Mouse (Mus musculus) heart, postnatal 0 days (tissue): ENCODE measurements around the gene Ghr. TPM values are rescaled to one million over a fixed set of nuclear protein-coding genes. Genes with fewer than 3 reads are reported as not detected.

Source experiments
- ATAC-seq: fragments of 200-750 bp; cut with Nextera tagmentation; 2 replicates; pipeline ENCODE4 v1.8.0; 2017; ENCODE audit warnings: low read depth, moderate number of reproducible peaks, moderate library complexity; ENCODE audit not compliant: insufficient read depth
- DNase-seq: peaks from one replicate; pipeline ENCODE4 v3.0.0-alpha.2; 2016; ENCODE audit warnings: low spot score
- H3K27ac ChIP-seq: fragments of 300-500 bp; sonication (generic); 2 replicates; pipeline ENCODE4 v1.5.1; 2014; ENCODE audit warnings: low read depth, mild to moderate bottlenecking
- H3K27me3 ChIP-seq: fragments of 300-500 bp; sonication (generic); 2 replicates; pipeline ENCODE4 v1.6.1; 2014; ENCODE audit warnings: low read length, mixed read lengths; ENCODE audit not compliant: control insufficient read depth, insufficient read depth
- H3K36me3 ChIP-seq: fragments of 300-500 bp; sonication (generic); replicated peaks from 2 replicates; pipeline ENCODE4 v1.6.1; 2014; ENCODE audit warnings: low read length, mixed read lengths; ENCODE audit not compliant: control insufficient read depth, insufficient read depth
- H3K4me1 ChIP-seq: fragments of 300-500 bp; sonication (generic); 2 replicates; pipeline ENCODE4 v1.6.1; 2014; ENCODE audit warnings: antibody characterized with exemption; ENCODE audit not compliant: control insufficient read depth, insufficient read depth
- H3K4me2 ChIP-seq: fragments of 300-500 bp; sonication (generic); 2 replicates; pipeline ENCODE4 v1.6.1; 2014; ENCODE audit warnings: low read depth, mild to moderate bottlenecking, low read length, moderate library complexity
- H3K4me3 ChIP-seq: fragments of 300-500 bp; sonication (generic); 2 replicates; pipeline ENCODE4 v1.5.1; 2014; ENCODE audit warnings: low read depth, low read length
- H3K9ac ChIP-seq: fragments of 300-500 bp; sonication (generic); replicated peaks from 2 replicates; pipeline ENCODE4 v1.6.1; 2014; ENCODE audit warnings: low read depth, low read length, mixed read lengths
- H3K9me3 ChIP-seq: fragments of 300-500 bp; sonication (generic); replicated peaks from 2 replicates; pipeline ENCODE4 v1.6.1; 2016; ENCODE audit warnings: low read length; ENCODE audit not compliant: control insufficient read depth
- CTCF ChIP-seq: IDR thresholded peaks from 2 replicates; pipeline ENCODE4 v1.5.1; 2016; ENCODE audit warnings: antibody characterized with exemption, control low read depth, low read depth
- EP300 ChIP-seq: IDR thresholded peaks from 2 replicates; pipeline ENCODE4 v1.6.1; 2016; ENCODE audit warnings: antibody characterized with exemption, low read depth
- WGBS: fragments of 180-500 bp; shearing (Covaris S2); extraction: QIAGEN DNeasy Blood & Tissue Kit; methylation state at CpG from one replicate; pipeline ENCODE4 v1.1.7; 2014; 5-methylcytosine and 5-hydroxymethylcytosine counted together
- polyA plus RNA-seq: library from polyadenylated mRNA; unstranded; fragments of >200 nt; fragmentation: Nextera tagmentation; extraction: Ambion mirVana; gene quantifications from 2 replicates; pipeline ENCODE4 v1.2.1, GENCODE M21; 2015
- total RNA-seq: library from RNA; depleted of rRNA; stranded (reverse); fragments of >200 nt; gene quantifications from 2 replicates; pipeline ENCODE4 v1.2.3, GENCODE M21; 2014; ENCODE audit warnings: low replicate concordance

The Ghr gene
- total and polyA plus RNA-seq, 2 experiments from 2014 or later, result 45.1 to 67.5 TPM

DNA sequence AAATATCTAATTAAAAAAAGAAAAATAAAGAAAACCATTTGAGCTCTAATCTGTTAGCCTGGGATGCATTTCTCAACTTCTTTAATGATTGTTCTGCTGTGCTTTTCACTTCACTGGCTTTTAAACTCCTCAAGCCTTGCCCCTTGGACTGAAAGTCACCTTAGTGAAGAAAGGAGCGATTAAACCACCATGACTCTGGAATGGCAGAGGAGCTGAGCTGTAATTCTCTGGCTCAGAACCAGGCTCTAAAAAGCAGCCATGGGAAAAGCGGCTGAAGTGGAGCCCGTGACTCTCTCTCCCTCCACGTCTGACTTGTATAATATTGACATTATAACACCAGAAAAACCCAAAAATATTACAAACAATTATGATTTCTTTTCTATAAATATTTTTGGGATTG lies 126.7 kb downstream of the Ghr start:
- ATAC-seq (no peak), DNase-seq (no peak)
- peaks cover 18% of the 10 kb centered on the region for H3K36me3 ChIP-seq
- H3K27me3 ChIP-seq, result no peaks in the 10 kb centered on the region
- 33% methylated on average over 4 of the region's 4 CpGs for WGBS
- H3K27ac ChIP-seq, result peak overlapping the region; percentile 75
- TF ChIP-seq EP300, result no peak
- TF ChIP-seq CTCF, result no peak
- no peak overlapping the region for H3K9ac ChIP-seq
- no peak overlapping the region for H3K4me3 ChIP-seq
- H3K4me2 ChIP-seq, result no peak overlapping the region
- H3K9me3 ChIP-seq, result no peaks in the 10 kb centered on the region
- peaks cover 12% of the 10 kb centered on the region; the same call in 1 of the 2 replicates for H3K4me1 ChIP-seq

GRCm38 (mm10) chr15:3455572-3455971 lies 127.7 kb downstream of the Ghr start:
- peaks cover 18% of the 10 kb centered on the region for H3K36me3 ChIP-seq
- DNase-seq (no peak), ATAC-seq (no peak)
- no peaks in the 10 kb centered on the region for H3K27me3 ChIP-seq
- peaks cover 12% of the 10 kb centered on the region; the same call in 1 of the 2 replicates for H3K4me1 ChIP-seq
- H3K4me3 ChIP-seq, result no peak overlapping the region
- H3K9me3 ChIP-seq, result no peaks in the 10 kb centered on the region
- no peak overlapping the region for H3K27ac ChIP-seq
- H3K9ac ChIP-seq, result no peak overlapping the region
- no peak overlapping the region for H3K4me2 ChIP-seq
- TF ChIP-seq EP300, result no peak
- no peak for TF ChIP-seq CTCF

DNA sequence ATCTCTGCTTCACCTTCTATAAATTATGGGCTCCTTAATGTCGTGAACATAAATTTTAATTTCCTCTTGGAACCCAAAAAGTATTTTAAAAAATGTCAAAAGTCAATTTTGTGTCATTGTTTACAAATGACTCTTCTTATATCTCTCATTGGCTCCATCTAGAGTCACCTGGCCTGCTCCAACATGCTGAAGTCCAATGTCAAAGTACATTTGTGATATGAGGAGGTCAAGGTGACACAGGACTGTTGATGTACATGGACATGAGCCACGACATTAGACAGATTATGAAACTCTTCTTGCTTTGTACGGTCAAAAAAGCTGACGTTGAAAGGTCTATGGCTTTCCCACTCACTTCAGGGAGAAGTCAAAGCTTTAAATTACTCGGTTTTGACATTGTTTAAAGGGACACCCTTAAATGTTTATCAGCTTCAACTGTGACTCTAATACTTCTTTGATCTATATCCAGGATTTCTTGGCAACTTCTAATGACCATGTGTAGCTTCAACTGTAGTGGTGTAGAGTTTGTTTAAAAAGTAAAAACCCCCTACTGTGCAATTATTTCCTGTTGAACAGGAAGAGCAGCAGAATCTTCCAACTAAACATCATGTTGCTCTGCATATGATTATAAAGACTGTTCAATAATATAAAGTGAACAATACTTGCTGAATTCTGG lies 131.1 kb downstream of the Ghr start:
- Histone ChIP-seq H3K4me2 (no peak overlapping the region), H3K9ac (no peak overlapping the region), H3K27ac (no peak overlapping the region), H3K36me3 (peaks cover 9% of the 10 kb centered on the region; the same call in 1 of the 2 replicates), H3K4me1 (peaks cover 17% of the 10 kb centered on the region), H3K9me3 (no peaks in the 10 kb centered on the region), H3K27me3 (no peaks in the 10 kb centered on the region), H3K4me3 (no peak overlapping the region)
- TF ChIP-seq EP300 (no peak), CTCF (no peak)
- DNase-seq (no peak), ATAC-seq (no peak)
- WGBS, result 49% methylated on average over 5 of the region's 5 CpGs

DNA sequence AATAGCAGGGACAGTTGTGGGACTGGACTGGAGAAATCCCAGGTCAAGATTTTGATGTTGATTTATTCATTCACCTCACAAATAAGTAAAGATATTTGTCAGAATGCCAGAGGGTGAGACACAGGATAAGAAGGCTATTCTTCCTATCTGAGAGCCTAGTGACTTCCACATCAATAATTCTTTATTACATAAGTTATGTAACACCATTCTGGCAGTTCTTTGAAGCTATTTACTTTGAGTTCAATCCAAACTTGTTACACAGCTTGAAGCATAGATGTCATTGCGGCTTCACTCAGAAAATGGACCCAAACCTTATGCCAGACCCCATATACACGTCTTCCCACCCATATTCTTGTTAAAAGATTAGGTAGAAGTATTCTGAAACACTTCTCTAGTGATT lies 133.7 kb downstream of the Ghr start:
- H3K4me1 ChIP-seq, result peaks cover 13% of the 10 kb centered on the region
- H3K27me3 ChIP-seq, result no peaks in the 10 kb centered on the region
- no peak for ATAC-seq
- TF ChIP-seq CTCF (no peak), EP300 (no peak)
- 0 out of 2 replicates have a peak, but pooled peaks cover 5% of the 10 kb centered on the region for H3K36me3 ChIP-seq
- H3K9me3 ChIP-seq, result no peaks in the 10 kb centered on the region
- 82% methylated on average over 2 of the region's 2 CpGs for WGBS
- H3K4me2 ChIP-seq, result no peak overlapping the region
- no peak for DNase-seq
- no peak overlapping the region for H3K9ac ChIP-seq
- H3K27ac ChIP-seq, result peak overlapping the region; percentile 28; the same call in 1 of the 2 replicates
- no peak overlapping the region for H3K4me3 ChIP-seq

DNA sequence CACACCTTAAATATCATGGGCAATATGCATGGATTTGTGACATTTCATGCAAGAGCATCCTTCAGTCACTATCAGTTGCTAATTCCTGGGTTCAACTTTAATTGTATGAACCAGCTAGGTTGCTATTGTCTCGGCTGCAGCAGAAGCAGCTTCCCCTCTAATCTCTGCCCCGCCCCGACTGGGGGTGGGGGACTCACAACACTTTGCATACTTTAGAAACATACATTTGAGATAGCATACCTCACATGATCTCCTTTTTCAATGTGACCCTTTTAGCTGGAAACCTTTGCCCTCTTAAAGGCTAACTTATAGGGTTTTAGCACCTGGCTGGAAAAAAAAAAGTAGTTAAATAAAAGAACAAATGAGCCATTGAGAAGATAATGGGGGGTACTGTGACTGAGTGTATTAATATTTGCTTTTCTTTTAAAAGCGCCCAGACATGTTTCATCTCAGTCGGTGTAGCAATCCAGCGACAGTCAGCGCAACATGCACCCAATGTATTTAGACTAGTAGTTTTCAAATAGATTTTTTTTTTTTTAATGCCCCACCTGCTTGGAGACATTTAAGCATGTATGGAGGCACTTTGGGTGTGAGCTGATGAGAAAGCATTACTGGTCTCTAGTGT lies 137.9 kb downstream of the Ghr start:
- ATAC-seq, result no peak
- Histone ChIP-seq H3K9ac (no peak overlapping the region), H3K27me3 (no peaks in the 10 kb centered on the region), H3K9me3 (no peaks in the 10 kb centered on the region), H3K27ac (no peak overlapping the region), H3K4me2 (no peak overlapping the region), H3K36me3 (no peaks in the 10 kb centered on the region), H3K4me3 (no peak overlapping the region), H3K4me1 (peaks cover 9% of the 10 kb centered on the region)
- TF ChIP-seq EP300 (no peak), CTCF (no peak)
- no peak for DNase-seq
- WGBS, result 63% methylated on average over 7 of the region's 7 CpGs
